Mouse (Mus musculus): ENCODE data around the gene Irf2bp1.

- TF ChIP-seq POLR2A (IDR thresholded peaks at IDR 0.05; ENCODE audit: borderline replicate concordance, control insufficient read depth, low read depth, low read length) (no peak), CTCF (IDR thresholded peaks at IDR 0.05; ENCODE audit: control insufficient read depth, insufficient read depth, low read length) (no peak)
Observed at GRCm38 (mm10) chr7:19017909-19018308, 14.1 kb downstream of the Irf2bp1 start.

All from bone marrow, adult 2 months (tissue).